Mouse (Mus musculus) embryonic fibroblast, embryonic 13.5 days (primary cell): Measurements from ENCODE around the gene Rnf224. TPM values are rescaled to one million over a fixed set of nuclear protein-coding genes. Genes with fewer than 3 reads are reported as not detected.

ENCODE experiments used
- H3K27ac ChIP-seq: 2 replicates; pipeline ENCODE4 v1.5.1; 2012; ENCODE audit warnings: low read length, control low read depth, inconsistent platforms; ENCODE audit not compliant: insufficient read depth
- H3K4me1 ChIP-seq: 2 replicates; pipeline ENCODE4 v1.6.1; 2011; ENCODE audit warnings: low read length; ENCODE audit not compliant: control insufficient read depth, insufficient read depth
- H3K4me3 ChIP-seq: 2 replicates; pipeline ENCODE4 v1.5.1; 2011; ENCODE audit warnings: mild to moderate bottlenecking, control low read depth, low read length; ENCODE audit not compliant: insufficient read depth
- CTCF ChIP-seq: IDR thresholded peaks from 2 replicates; pipeline ENCODE4 v1.5.1; 2011; ENCODE audit warnings: mild to moderate bottlenecking, control low read depth, low read length, moderate library complexity, borderline replicate concordance; ENCODE audit not compliant: insufficient read depth
- POLR2A ChIP-seq: IDR thresholded peaks from 2 replicates; pipeline ENCODE4 v1.6.1; 2011; ENCODE audit warnings: low read depth, mild to moderate bottlenecking, control low read depth, low read length, moderate library complexity
- polyA plus RNA-seq: library from polyadenylated mRNA; stranded (reverse); fragments of >200 nt; gene quantifications from 2 replicates; pipeline ENCODE4 v1.2.4, GENCODE M21; 2011; ENCODE audit warnings: low read depth; ENCODE audit not compliant: missing spikeins, insufficient read length

The Rnf224 gene
- polyA plus RNA-seq: not detected in 2 replicates

- Histone ChIP-seq H3K4me3 (no peak within 1 kb of the TSS), H3K4me1 (0 out of 2 replicates have a peak, but pooled peaks cover 3% of the 10 kb centered on the region), H3K27ac (no peak within 1 kb of the TSS)
- TF ChIP-seq CTCF (no peak), POLR2A (no peak)
Observed at GRCm38 (mm10) chr2:25236614-25237013, at the start of gene Rnf224. Gene Rnf224, minus strand, starts transcription at chr2:25236787.

- H3K27ac ChIP-seq: no peak overlapping the region
- no peak for TF ChIP-seq POLR2A
- no peak for TF ChIP-seq CTCF
Observed at GRCm38 (mm10) chr2:25286314-25286713, 49.7 kb upstream of the Rnf224 start.

GRCm38 (mm10) chr2:25285551-25285950, 49.0 kb upstream of the Rnf224 start:
- no peak for TF ChIP-seq CTCF
- TF ChIP-seq POLR2A: no peak
- Histone ChIP-seq H3K27ac (no peak overlapping the region), H3K4me1 (no peaks in the 10 kb centered on the region), H3K4me3 (no peak overlapping the region)

More at GRCm38 (mm10) chr2:25286314-25286713, 49.7 kb upstream of the Rnf224 start:
- Histone ChIP-seq H3K4me1 (no peaks in the 10 kb centered on the region), H3K4me3 (no peak overlapping the region)

- no peak overlapping the region for H3K27ac ChIP-seq
- TF ChIP-seq POLR2A (no peak), CTCF (peak; percentile 48; the same call in 1 of the 2 replicates)
- no peak overlapping the region for H3K4me3 ChIP-seq
- H3K4me1 ChIP-seq: 0 out of 2 replicates have a peak, but pooled peaks cover 2% of the 10 kb centered on the region
Observed at GRCm38 (mm10) chr2:25278928-25279882, 42.6 kb upstream of the Rnf224 start.

GRCm38 (mm10) chr2:25273010-25273409, 36.4 kb upstream of the Rnf224 start:
- TF ChIP-seq POLR2A (no peak), CTCF (no peak)
- Histone ChIP-seq H3K4me3 (peak overlapping the region; percentile 70), H3K27ac (no peak overlapping the region), H3K4me1 (0 out of 2 replicates have a peak, but pooled peaks cover 8% of the 10 kb centered on the region)

- H3K27ac ChIP-seq: no peak overlapping the region
- no peak for TF ChIP-seq CTCF
- TF ChIP-seq POLR2A: no peak
- H3K4me3 ChIP-seq: peak overlapping the region; percentile 70
- 0 out of 2 replicates have a peak, but pooled peaks cover 8% of the 10 kb centered on the region for H3K4me1 ChIP-seq
Observed at GRCm38 (mm10) chr2:25272515-25272914, 35.9 kb upstream of the Rnf224 start.

- TF ChIP-seq POLR2A (peak; percentile 93), CTCF (peak; percentile 24; the same call in 1 of the 2 replicates)
- peak within 1 kb of the TSS; percentile 92 for H3K4me3 ChIP-seq
- H3K4me1 ChIP-seq: 0 out of 2 replicates have a peak, but pooled peaks cover 8% of the 10 kb centered on the region
- H3K27ac ChIP-seq: no peak within 1 kb of the TSS; the same call in 1 of the 2 replicates
Observed at GRCm38 (mm10) chr2:25271827-25272511, 35.4 kb upstream of the Rnf224 start, which contains the start of the genes Ssna1 and Anapc2. Gene Ssna1, minus strand, starts transcription at chr2:25272438. Gene Anapc2, plus strand, starts transcription at chr2:25272478.

GRCm38 (mm10) chr2:25267746-25268309, 31.2 kb upstream of the Rnf224 start:
- no peak overlapping the region for H3K27ac ChIP-seq
- TF ChIP-seq CTCF: no peak
- TF ChIP-seq POLR2A: no peak
- peaks cover 9% of the 10 kb centered on the region for H3K4me1 ChIP-seq
- no peak overlapping the region for H3K4me3 ChIP-seq

GRCm38 (mm10) chr2:25267241-25267640, 30.7 kb upstream of the Rnf224 start:
- Histone ChIP-seq H3K27ac (no peak overlapping the region), H3K4me1 (peaks cover 9% of the 10 kb centered on the region)
- TF ChIP-seq CTCF (no peak), POLR2A (no peak)

GRCm38 (mm10) chr2:25266720-25267119, 30.1 kb upstream of the Rnf224 start:
- Histone ChIP-seq H3K4me3 (no peak overlapping the region), H3K4me1 (peaks cover 9% of the 10 kb centered on the region), H3K27ac (no peak overlapping the region)
- TF ChIP-seq CTCF (no peak), POLR2A (no peak)

More at GRCm38 (mm10) chr2:25267241-25267640, 30.7 kb upstream of the Rnf224 start:
- H3K4me3 ChIP-seq: no peak overlapping the region
